Mouse (Mus musculus): ENCODE measurements around the gene C87436.

Gene C87436

GRCm38 (mm10) chr6:86404100-86404861 is 33.9 kb upstream of the C87436 start, which contains the start of gene Tia1:
TSS of gene Tia1 (plus strand) at chr6:86404219.
- TF ChIP-seq GATA4 (IDR thresholded peaks at IDR 0.05; ENCODE audit: insufficient replicate concordance, low read length): no peak; the same call in 1 of the 2 replicates

- no peak for TF ChIP-seq GATA4 (IDR thresholded peaks at IDR 0.05; ENCODE audit: insufficient replicate concordance, low read length)
These were observed 33.2 kb upstream of the C87436 start for GRCm38 (mm10) chr6:86404996-86405395.

DNA sequence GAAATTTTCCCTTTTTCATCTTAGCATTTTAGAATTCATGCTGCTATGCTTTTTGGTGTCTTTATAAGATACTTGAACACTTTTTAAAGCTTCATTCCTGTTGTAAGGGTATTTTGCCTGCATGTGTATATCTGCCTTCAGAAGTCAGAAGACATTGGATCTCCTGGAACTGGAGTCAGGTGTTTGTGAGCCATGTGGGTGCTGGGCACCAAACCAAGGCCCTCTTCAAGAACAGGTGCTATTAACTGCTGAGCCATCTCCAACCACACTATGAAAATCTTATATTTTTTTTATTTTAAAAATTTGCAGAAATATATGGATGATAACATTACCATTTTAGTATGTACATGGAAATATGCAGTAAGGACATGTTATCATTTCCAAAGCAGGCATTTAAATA is 31.9 kb upstream of the C87436 start:
- TF ChIP-seq GATA4 (IDR thresholded peaks at IDR 0.05; ENCODE audit: insufficient replicate concordance, low read length): no peak

GRCm38 (mm10) chr6:86418711-86419110 is 19.5 kb upstream of the C87436 start:
- no peak for TF ChIP-seq GATA4 (IDR thresholded peaks at IDR 0.05; ENCODE audit: insufficient replicate concordance, low read length)

DNA sequence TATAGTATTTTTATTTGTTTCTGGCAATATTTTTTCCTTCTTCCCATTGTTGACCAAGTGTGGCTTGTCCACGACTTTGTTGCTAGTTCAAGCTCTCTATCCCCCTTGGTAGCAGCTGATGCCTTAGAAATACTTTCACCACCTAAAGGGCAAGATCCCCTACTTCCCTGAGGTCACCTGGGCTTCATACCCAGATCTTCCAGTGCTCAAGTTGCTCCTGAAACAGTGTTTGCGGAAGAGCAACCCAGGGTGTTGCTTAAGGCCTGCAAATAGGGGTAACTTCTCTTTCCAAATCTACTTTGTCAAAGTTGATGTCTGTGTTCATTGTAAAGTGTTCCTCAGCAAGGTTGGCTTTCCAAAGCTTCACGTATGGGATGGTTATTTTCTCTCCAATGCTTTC is 18.9 kb upstream of the C87436 start:
- no peak for TF ChIP-seq GATA4 (IDR thresholded peaks at IDR 0.05; ENCODE audit: insufficient replicate concordance, low read length)

- TF ChIP-seq GATA4 (IDR thresholded peaks at IDR 0.05; ENCODE audit: insufficient replicate concordance, low read length): no peak
These were observed 17.7 kb upstream of the C87436 start for GRCm38 (mm10) chr6:86420491-86420890.

GRCm38 (mm10) chr6:86426358-86426757 is 11.8 kb upstream of the C87436 start, which contains the start of gene Gm44790:
TSS of gene Gm44790 (plus strand) at chr6:86426658.
- no peak for TF ChIP-seq GATA4 (IDR thresholded peaks at IDR 0.05; ENCODE audit: insufficient replicate concordance, low read length)

DNA sequence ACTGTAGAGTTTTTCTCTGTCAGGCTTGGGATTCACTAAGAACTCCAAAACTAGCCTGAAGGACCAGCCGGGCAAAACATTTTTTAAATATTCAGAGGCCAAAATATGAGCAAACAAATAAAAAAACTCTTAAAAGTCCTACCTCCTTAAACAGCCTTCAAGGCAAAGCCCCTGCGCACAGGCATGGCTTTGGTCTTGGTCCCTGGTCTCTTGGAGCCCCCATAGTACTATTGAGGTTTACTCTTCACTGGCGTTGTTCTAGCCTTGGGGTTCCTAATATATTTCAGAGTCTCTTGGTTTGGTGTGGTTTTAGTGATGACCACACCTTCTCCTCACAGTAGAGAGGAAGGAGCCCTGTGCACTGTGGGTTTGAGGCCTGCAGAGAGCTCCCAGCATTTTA is 6.6 kb upstream of the C87436 start:
- TF ChIP-seq GATA4 (IDR thresholded peaks at IDR 0.05; ENCODE audit: insufficient replicate concordance, low read length): no peak

- TF ChIP-seq GATA4 (IDR thresholded peaks at IDR 0.05; ENCODE audit: insufficient replicate concordance, low read length): no peak
These were observed 4.5 kb upstream of the C87436 start for GRCm38 (mm10) chr6:86433696-86434095.

- no peak for TF ChIP-seq GATA4 (IDR thresholded peaks at IDR 0.05; ENCODE audit: insufficient replicate concordance, low read length)
These were observed 463 bp upstream of the C87436 start for GRCm38 (mm10) chr6:86437711-86438110.

DNA sequence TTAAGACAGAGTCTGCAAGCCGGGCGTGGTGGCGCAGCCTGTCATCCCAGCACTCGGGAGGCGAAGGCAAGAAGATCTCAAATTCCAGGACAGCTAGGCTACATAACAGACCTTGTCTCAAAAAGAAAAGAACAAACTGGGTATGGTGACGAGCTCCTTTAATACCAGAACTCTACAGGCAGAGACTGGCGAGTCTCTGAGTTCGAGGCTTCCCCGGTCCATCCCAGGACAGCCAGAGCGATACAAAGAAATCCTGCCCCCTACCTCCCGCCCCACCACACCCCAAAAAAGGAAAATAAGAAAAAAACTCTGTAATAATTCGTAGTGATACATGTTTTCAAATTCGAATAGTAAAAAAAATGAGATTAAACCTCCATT is 934 bp downstream of the C87436 start:
- TF ChIP-seq GATA4 (IDR thresholded peaks at IDR 0.05; ENCODE audit: insufficient replicate concordance, low read length): no peak

- no peak for TF ChIP-seq GATA4 (IDR thresholded peaks at IDR 0.05; ENCODE audit: insufficient replicate concordance, low read length)
These were observed 1.4 kb downstream of the C87436 start for GRCm38 (mm10) chr6:86439531-86439930.

DNA sequence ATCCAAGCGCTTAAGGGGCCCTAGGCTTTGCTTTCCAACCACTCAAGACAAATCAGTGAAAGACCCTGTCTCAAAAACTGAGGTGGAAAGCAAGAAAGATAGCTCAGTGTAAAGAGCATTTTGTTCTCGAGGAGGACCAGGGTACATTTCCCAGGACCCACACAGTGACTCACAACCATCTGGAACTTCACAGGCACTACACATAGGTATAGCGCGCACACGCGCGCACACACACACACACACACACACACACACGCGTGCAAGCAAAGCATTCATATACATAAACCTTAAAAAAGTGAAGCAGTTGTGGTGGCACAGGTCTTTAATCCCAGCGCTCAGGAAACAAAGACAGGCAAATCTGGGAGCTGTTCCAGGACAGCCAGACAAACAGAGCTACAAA is 3.4 kb downstream of the C87436 start:
- TF ChIP-seq GATA4 (IDR thresholded peaks at IDR 0.05; ENCODE audit: insufficient replicate concordance, low read length): no peak

DNA sequence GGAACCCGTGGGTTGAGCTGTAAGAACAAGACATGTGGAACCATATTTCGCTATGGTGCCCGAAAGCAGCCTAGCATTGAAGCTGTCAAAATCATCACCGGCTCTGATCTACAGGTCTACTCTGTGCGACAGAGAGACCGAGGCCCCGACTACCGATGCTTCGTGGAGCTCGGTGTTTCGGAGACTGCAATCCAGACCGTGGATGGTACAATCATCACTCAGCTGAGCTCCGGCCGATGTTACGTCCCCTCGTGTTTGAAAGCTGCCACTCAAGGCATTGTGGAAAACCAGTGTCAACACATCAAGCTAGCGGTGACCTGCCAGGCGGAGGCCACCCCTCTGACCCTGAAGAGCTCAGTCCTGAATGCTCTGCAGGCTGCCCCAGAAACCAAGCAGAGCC is 7.4 kb downstream of the C87436 start:
- no peak for TF ChIP-seq GATA4 (IDR thresholded peaks at IDR 0.05; ENCODE audit: insufficient replicate concordance, low read length)

DNA sequence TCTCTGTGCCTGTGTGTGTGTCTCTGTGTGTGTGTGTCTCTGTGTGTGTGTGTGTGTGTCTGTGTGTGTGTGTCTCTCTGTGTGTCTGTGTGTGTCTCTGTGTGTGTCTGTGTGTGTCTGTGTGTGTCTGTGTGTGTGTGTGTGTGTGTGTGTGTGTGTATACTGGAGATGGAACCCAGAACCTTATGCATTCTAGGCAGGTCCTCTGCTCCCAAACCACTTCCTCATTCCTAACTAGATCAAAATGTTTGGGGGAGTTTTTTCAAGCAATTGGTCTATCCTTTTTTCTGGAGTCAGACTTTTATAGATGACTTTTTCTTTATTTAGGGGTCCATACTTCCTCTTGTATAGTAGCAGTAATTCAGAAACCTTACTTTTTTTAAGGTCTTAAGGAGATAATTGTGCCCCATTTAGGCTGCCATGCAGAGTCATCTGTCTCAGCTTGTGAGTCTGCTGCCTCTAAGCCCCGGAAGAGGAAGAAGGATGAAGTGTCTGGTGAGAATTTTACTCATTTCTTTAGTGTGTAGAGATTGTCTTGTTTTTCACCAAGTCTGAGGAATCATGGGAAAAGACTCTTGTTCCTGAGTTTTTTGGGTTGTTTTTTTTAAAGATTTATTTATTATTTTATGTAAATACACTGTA is 8.9 kb downstream of the C87436 start:
- no peak for TF ChIP-seq GATA4 (IDR thresholded peaks at IDR 0.05; ENCODE audit: insufficient replicate concordance, low read length)

GRCm38 (mm10) chr6:86456727-86457126 is 18.6 kb downstream of the C87436 start:
- TF ChIP-seq GATA4 (IDR thresholded peaks at IDR 0.05; ENCODE audit: insufficient replicate concordance, low read length): no peak

Measured in liver, adult (tissue).